Mouse (Mus musculus): ENCODE data around the gene Ctcfl. TPM values are rescaled to one million over a fixed set of nuclear protein-coding genes. Genes with fewer than 3 reads are reported as not detected.

Ctcfl gene
- polyA plus RNA-seq, 1 experiment from 2014 or later = 0.05 TPM

- Histone ChIP-seq H3K36me3 (ENCODE audit: control insufficient read depth, insufficient read depth) (no peaks in the 10 kb centered on the region), H3K4me3 (ENCODE audit: low read depth, low read length) (peak overlapping the region; percentile 21; the same call in 1 of the 2 replicates), H3K27me3 (ENCODE audit: control insufficient read depth, insufficient read depth, low read depth, low read length) (no peaks in the 10 kb centered on the region), H3K9me3 (replicated peaks; ENCODE audit: control insufficient read depth, low read length) (no peaks in the 10 kb centered on the region), H3K9ac (ENCODE audit: low read depth, low read length) (peak overlapping the region; percentile 3; the same call in 1 of the 2 replicates), H3K4me2 (ENCODE audit: low read depth, low read length) (no peak overlapping the region), H3K27ac (ENCODE audit: low read length) (peak overlapping the region; percentile 62), H3K4me1 (ENCODE audit: control insufficient read depth, low read depth, low read length) (peaks cover 32% of the 10 kb centered on the region)
- peak; percentile 51 for ATAC-seq (ENCODE audit: low read depth)
- WGBS (ENCODE audit: insufficient replicate concordance) = 26% methylated on average over 15 of the region's 15 CpGs
Observed at GRCm38 (mm10) chr2:173061443-173062351, 57.6 kb downstream of the Ctcfl start.

GRCm38 (mm10) chr2:173060450-173060849, 58.9 kb downstream of the Ctcfl start:
- H3K27ac ChIP-seq (ENCODE audit: low read length) = peak overlapping the region; percentile 31
- H3K27me3 ChIP-seq (ENCODE audit: control insufficient read depth, insufficient read depth, low read depth, low read length) = no peaks in the 10 kb centered on the region
- H3K4me2 ChIP-seq (ENCODE audit: low read depth, low read length) = no peak overlapping the region
- H3K36me3 ChIP-seq (ENCODE audit: control insufficient read depth, insufficient read depth) = no peaks in the 10 kb centered on the region
- H3K9me3 ChIP-seq (replicated peaks; ENCODE audit: control insufficient read depth, low read length) = no peaks in the 10 kb centered on the region
- H3K9ac ChIP-seq (ENCODE audit: low read depth, low read length) = no peak overlapping the region
- no peak for ATAC-seq (ENCODE audit: low read depth)
- H3K4me1 ChIP-seq (ENCODE audit: control insufficient read depth, low read depth, low read length) = peaks cover 40% of the 10 kb centered on the region
- 57% methylated on average over 9 of the region's 9 CpGs for WGBS (ENCODE audit: insufficient replicate concordance)
- no peak overlapping the region for H3K4me3 ChIP-seq (ENCODE audit: low read depth, low read length)

GRCm38 (mm10) chr2:173058263-173058662, 61.1 kb downstream of the Ctcfl start:
- Histone ChIP-seq H3K9ac (ENCODE audit: low read depth, low read length) (no peak overlapping the region), H3K4me2 (ENCODE audit: low read depth, low read length) (no peak overlapping the region), H3K27ac (ENCODE audit: low read length) (no peak overlapping the region), H3K9me3 (replicated peaks; ENCODE audit: control insufficient read depth, low read length) (no peaks in the 10 kb centered on the region), H3K4me3 (ENCODE audit: low read depth, low read length) (no peak overlapping the region), H3K4me1 (ENCODE audit: control insufficient read depth, low read depth, low read length) (peaks cover 40% of the 10 kb centered on the region), H3K27me3 (ENCODE audit: control insufficient read depth, insufficient read depth, low read depth, low read length) (no peaks in the 10 kb centered on the region), H3K36me3 (ENCODE audit: control insufficient read depth, insufficient read depth) (no peaks in the 10 kb centered on the region)
- ATAC-seq (ENCODE audit: low read depth) = no peak
- 37% methylated on average over 11 of the region's 11 CpGs for WGBS (ENCODE audit: insufficient replicate concordance)

- ATAC-seq (ENCODE audit: low read depth) = no peak
- Histone ChIP-seq H3K36me3 (ENCODE audit: control insufficient read depth, insufficient read depth) (no peaks in the 10 kb centered on the region), H3K9ac (ENCODE audit: low read depth, low read length) (no peak overlapping the region), H3K4me1 (ENCODE audit: control insufficient read depth, low read depth, low read length) (peaks cover 39% of the 10 kb centered on the region), H3K27me3 (ENCODE audit: control insufficient read depth, insufficient read depth, low read depth, low read length) (no peaks in the 10 kb centered on the region), H3K9me3 (replicated peaks; ENCODE audit: control insufficient read depth, low read length) (no peaks in the 10 kb centered on the region), H3K27ac (ENCODE audit: low read length) (no peak overlapping the region), H3K4me3 (ENCODE audit: low read depth, low read length) (no peak overlapping the region), H3K4me2 (ENCODE audit: low read depth, low read length) (no peak overlapping the region)
- 27% methylated on average over 10 of the region's 10 CpGs for WGBS (ENCODE audit: insufficient replicate concordance)
Observed at GRCm38 (mm10) chr2:173057623-173058022, 61.7 kb downstream of the Ctcfl start.

- WGBS (ENCODE audit: insufficient replicate concordance) = 22% methylated on average over 11 of the region's 11 CpGs
- peak overlapping the region; percentile 10; the same call in 1 of the 2 replicates for H3K27ac ChIP-seq (ENCODE audit: low read length)
Observed at GRCm38 (mm10) chr2:173056882-173057315, 62.4 kb downstream of the Ctcfl start.

GRCm38 (mm10) chr2:173056303-173056881, 62.9 kb downstream of the Ctcfl start:
- peak overlapping the region; percentile 27; the same call in 1 of the 2 replicates for H3K27ac ChIP-seq (ENCODE audit: low read length)
- H3K27me3 ChIP-seq (ENCODE audit: control insufficient read depth, insufficient read depth, low read depth, low read length) = no peaks in the 10 kb centered on the region
- 0 out of 2 replicates have a peak overlapping the region, but pooled peaks have one; percentile 15 for H3K4me2 ChIP-seq (ENCODE audit: low read depth, low read length)
- WGBS (ENCODE audit: insufficient replicate concordance) = 29% methylated on average over 10 of the region's 10 CpGs
- H3K4me1 ChIP-seq (ENCODE audit: control insufficient read depth, low read depth, low read length) = peaks cover 36% of the 10 kb centered on the region
- ATAC-seq (ENCODE audit: low read depth) = no peak
- no peaks in the 10 kb centered on the region for H3K9me3 ChIP-seq (replicated peaks; ENCODE audit: control insufficient read depth, low read length)
- H3K9ac ChIP-seq (ENCODE audit: low read depth, low read length) = no peak overlapping the region
- no peaks in the 10 kb centered on the region for H3K36me3 ChIP-seq (ENCODE audit: control insufficient read depth, insufficient read depth)
- H3K4me3 ChIP-seq (ENCODE audit: low read depth, low read length) = no peak overlapping the region

More at GRCm38 (mm10) chr2:173056882-173057315, 62.4 kb downstream of the Ctcfl start:
- Histone ChIP-seq H3K9ac (ENCODE audit: low read depth, low read length) (no peak overlapping the region), H3K27me3 (ENCODE audit: control insufficient read depth, insufficient read depth, low read depth, low read length) (no peaks in the 10 kb centered on the region), H3K4me2 (ENCODE audit: low read depth, low read length) (no peak overlapping the region), H3K4me3 (ENCODE audit: low read depth, low read length) (no peak overlapping the region), H3K4me1 (ENCODE audit: control insufficient read depth, low read depth, low read length) (peaks cover 37% of the 10 kb centered on the region), H3K9me3 (replicated peaks; ENCODE audit: control insufficient read depth, low read length) (no peaks in the 10 kb centered on the region), H3K36me3 (ENCODE audit: control insufficient read depth, insufficient read depth) (no peaks in the 10 kb centered on the region)
- ATAC-seq (ENCODE audit: low read depth) = peak; percentile 83

GRCm38 (mm10) chr2:173053846-173054245, 65.5 kb downstream of the Ctcfl start:
- no peak overlapping the region for H3K4me3 ChIP-seq (ENCODE audit: low read depth, low read length)
- 51% methylated on average over 6 of the region's 6 CpGs for WGBS (ENCODE audit: insufficient replicate concordance)
- no peaks in the 10 kb centered on the region for H3K27me3 ChIP-seq (ENCODE audit: control insufficient read depth, insufficient read depth, low read depth, low read length)
- no peak for ATAC-seq (ENCODE audit: low read depth)
- no peak overlapping the region for H3K9ac ChIP-seq (ENCODE audit: low read depth, low read length)
- H3K27ac ChIP-seq (ENCODE audit: low read length) = no peak overlapping the region
- H3K36me3 ChIP-seq (ENCODE audit: control insufficient read depth, insufficient read depth) = no peaks in the 10 kb centered on the region
- H3K4me1 ChIP-seq (ENCODE audit: control insufficient read depth, low read depth, low read length) = peaks cover 41% of the 10 kb centered on the region
- no peaks in the 10 kb centered on the region for H3K9me3 ChIP-seq (replicated peaks; ENCODE audit: control insufficient read depth, low read length)
- H3K4me2 ChIP-seq (ENCODE audit: low read depth, low read length) = no peak overlapping the region

- no peak for ATAC-seq (ENCODE audit: low read depth)
- Histone ChIP-seq H3K4me1 (ENCODE audit: control insufficient read depth, low read depth, low read length) (peaks cover 39% of the 10 kb centered on the region), H3K9ac (ENCODE audit: low read depth, low read length) (no peak overlapping the region), H3K9me3 (replicated peaks; ENCODE audit: control insufficient read depth, low read length) (no peaks in the 10 kb centered on the region), H3K27ac (ENCODE audit: low read length) (no peak overlapping the region), H3K4me3 (ENCODE audit: low read depth, low read length) (no peak overlapping the region), H3K36me3 (ENCODE audit: control insufficient read depth, insufficient read depth) (no peaks in the 10 kb centered on the region), H3K4me2 (ENCODE audit: low read depth, low read length) (no peak overlapping the region), H3K27me3 (ENCODE audit: control insufficient read depth, insufficient read depth, low read depth, low read length) (no peaks in the 10 kb centered on the region)
- WGBS (ENCODE audit: insufficient replicate concordance) = 82% methylated on average over 8 of the region's 8 CpGs
Observed at GRCm38 (mm10) chr2:173052881-173053280, 66.4 kb downstream of the Ctcfl start.
